Mouse (Mus musculus) CH12.LX (cell line): Measurements from ENCODE around the gene Med15. TPM values are rescaled to one million over a fixed set of nuclear protein-coding genes. Genes with fewer than 3 reads are reported as not detected.

Experiments
- DNase-seq: peaks from one replicate; pipeline ENCODE4 v3.0.0-alpha.2; 2013; ENCODE audit errors: extremely low read depth
- H3K27ac ChIP-seq: 2 replicates; pipeline ENCODE4 v1.5.1; 2012; ENCODE audit warnings: low read depth, mild to moderate bottlenecking, control low read depth, moderate library complexity; ENCODE audit not compliant: insufficient read depth
- H3K27me3 ChIP-seq: replicated peaks from 2 replicates; pipeline ENCODE3; 2012; ENCODE audit warnings: inconsistent platforms
- H3K36me3 ChIP-seq, 2 experiments: replicated peaks in 1 of 2; 2 replicates each; pipeline versions ENCODE3 to v1.6.1; 2012; ENCODE audit warnings: inconsistent platforms in 1 of 2, low read length in 1 of 2, mild to moderate bottlenecking in 1 of 2, mixed read lengths in 1 of 2, moderate library complexity in 1 of 2; ENCODE audit not compliant: control insufficient read depth in 1 of 2, insufficient read depth in 1 of 2
- H3K4me1 ChIP-seq, 2 experiments: 2 replicates each; pipeline ENCODE4 v1.6.1; 2012; ENCODE audit warnings: inconsistent platforms in 1 of 2, moderate library complexity in 1 of 2; ENCODE audit not compliant: insufficient read depth in 2 of 2, control insufficient read depth in 1 of 2
- H3K4me2 ChIP-seq: 2 replicates; pipeline ENCODE4 v1.6.1; 2012; ENCODE audit warnings: low read depth, mild to moderate bottlenecking, control low read depth; ENCODE audit not compliant: poor library complexity, insufficient read depth, severe bottlenecking
- H3K4me3 ChIP-seq, 3 experiments: fragments of 150-350 bp in 1 of 3; sonication (generic) in 1 of 3; replicated peaks in 1 of 3; 2 replicates each; pipeline versions ENCODE3 to v1.5.1; 2011 to 2012; ENCODE audit warnings: low read depth in 2 of 3, low read length in 2 of 3, mild to moderate bottlenecking in 2 of 3, moderate library complexity in 2 of 3, control low read depth in 1 of 3, improper control_type of control experiment in 1 of 3, inconsistent platforms in 1 of 3, mixed read lengths in 1 of 3; ENCODE audit not compliant: poor library complexity in 1 of 3
- H3K79me2 ChIP-seq: replicated peaks from 2 replicates; pipeline ENCODE4 v1.6.1; 2012; ENCODE audit warnings: mild to moderate bottlenecking, moderate library complexity; ENCODE audit not compliant: control insufficient read depth, poor library complexity, insufficient read depth, severe bottlenecking; ENCODE audit errors: extremely low read depth
- H3K9ac ChIP-seq: 2 replicates; pipeline ENCODE4 v1.6.1; 2012; ENCODE audit warnings: low read depth, mild to moderate bottlenecking, control low read depth, moderate library complexity; ENCODE audit not compliant: insufficient read depth
- H3K9me3 ChIP-seq: replicated peaks from 2 replicates; pipeline ENCODE3; 2012; ENCODE audit warnings: low read length, inconsistent platforms, mixed read lengths
- BHLHE40 ChIP-seq: IDR thresholded peaks from 2 replicates; pipeline ENCODE4 v1.6.1; 2011; ENCODE audit warnings: mild to moderate bottlenecking, low read depth, low read length, improper control_type of control experiment
- CTCF ChIP-seq, 2 experiments: IDR thresholded peaks in 1 of 2; conservative IDR thresholded peaks in 1 of 2; 2 replicates each; pipeline ENCODE4 v1.5.1; 2011 to 2012; ENCODE audit warnings: low read depth in 2 of 2, low read length in 2 of 2, improper control_type of control experiment in 1 of 2, inconsistent platforms in 1 of 2, mild to moderate bottlenecking in 1 of 2, moderate library complexity in 1 of 2
- EP300 ChIP-seq: IDR thresholded peaks from 2 replicates; pipeline ENCODE4 v1.6.1; 2011; ENCODE audit warnings: low read length, improper control_type of control experiment
- ETS1 ChIP-seq: conservative IDR thresholded peaks from 2 replicates; pipeline ENCODE4 v1.6.1; 2012; ENCODE audit warnings: low read depth, mild to moderate bottlenecking, inconsistent platforms, low read length, improper control_type of control experiment, moderate library complexity
- GABPA ChIP-seq: IDR thresholded peaks from 2 replicates; pipeline ENCODE4 v1.6.1; 2012; ENCODE audit warnings: low read depth, low read length, improper control_type of control experiment, inconsistent platforms; ENCODE audit not compliant: insufficient replicate concordance
- JUND ChIP-seq: conservative IDR thresholded peaks from 2 replicates; pipeline ENCODE4 v1.6.1; 2011; ENCODE audit warnings: low read depth, low read length, improper control_type of control experiment
- MAFK ChIP-seq: IDR thresholded peaks from 2 replicates; pipeline ENCODE4 v1.6.1; 2011; ENCODE audit warnings: low read length, improper control_type of control experiment; ENCODE audit not compliant: insufficient replicate concordance
- MAX ChIP-seq: IDR thresholded peaks from 2 replicates; pipeline ENCODE4 v1.6.1; 2011; ENCODE audit warnings: low read length, improper control_type of control experiment
- MEF2A ChIP-seq: IDR thresholded peaks from 2 replicates; pipeline ENCODE4 v1.6.1; 2014; ENCODE audit warnings: low read depth, mild to moderate bottlenecking, inconsistent platforms, low read length, improper control_type of control experiment, borderline replicate concordance
- NRF1 ChIP-seq: IDR thresholded peaks from 2 replicates; pipeline ENCODE4 v1.6.1; 2014; ENCODE audit warnings: low read depth, mild to moderate bottlenecking, inconsistent platforms, low read length, improper control_type of control experiment, moderate library complexity
- POLR2AphosphoS2 ChIP-seq: IDR thresholded peaks from 2 replicates; pipeline ENCODE4 v1.6.1; 2011; ENCODE audit warnings: low read depth, low read length, improper control_type of control experiment
- RAD21 ChIP-seq: IDR thresholded peaks from 2 replicates; pipeline ENCODE4 v1.6.1; 2011; ENCODE audit warnings: low read depth, mild to moderate bottlenecking, low read length, improper control_type of control experiment, moderate library complexity
- ZKSCAN1 ChIP-seq: IDR thresholded peaks from 2 replicates; pipeline ENCODE4 v1.6.1; 2012; ENCODE audit warnings: low read depth, inconsistent platforms, low read length, improper control_type of control experiment, borderline replicate concordance
- ZNF384 ChIP-seq: IDR thresholded peaks from 2 replicates; pipeline ENCODE4 v1.6.1; 2012; ENCODE audit warnings: low read depth, low read length, improper control_type of control experiment, inconsistent platforms
- dilution Hi-C: fragments of 300-500 bp; cut with MboI; formaldehyde crosslinking; loops from 2 replicates; pipeline ENCODE4 v1.14.3; 2020; ENCODE audit warnings: low sequenced_read_pairs; ENCODE audit not compliant: extremely low pct_unique_long_range_greater_than_20kb, extremely low pct_ligation_motif_present
- in situ Hi-C: fragments of 300-500 bp; cut with MboI; formaldehyde crosslinking; loops from 3 replicates; pipeline ENCODE4 v1.14.3; 2019; ENCODE audit warnings: low sequenced_read_pairs, low pct_ligation_motif_present, low pct_unique_long_range_greater_than_20kb, mixed read lengths
- polyA plus RNA-seq: library from polyadenylated mRNA; unstranded; fragments of >175 nt; gene quantifications from 2 replicates; pipeline ENCODE4 v1.2.1, GENCODE M21; 2012; ENCODE audit warnings: low read depth; ENCODE audit not compliant: insufficient read length
- total RNA-seq, 2 experiments: library from RNA; depleted of rRNA; stranded (reverse); fragments of 300-350 nt in 1 of 2; fragments of >200 nt in 1 of 2; gene quantifications; 2 replicates each; pipeline ENCODE4 v1.2.3; 2012 to 2014

Med15 gene
- total and polyA plus RNA-seq, 3 experiments = 20.1 to 78.1 (median 42.6) TPM

DNA sequence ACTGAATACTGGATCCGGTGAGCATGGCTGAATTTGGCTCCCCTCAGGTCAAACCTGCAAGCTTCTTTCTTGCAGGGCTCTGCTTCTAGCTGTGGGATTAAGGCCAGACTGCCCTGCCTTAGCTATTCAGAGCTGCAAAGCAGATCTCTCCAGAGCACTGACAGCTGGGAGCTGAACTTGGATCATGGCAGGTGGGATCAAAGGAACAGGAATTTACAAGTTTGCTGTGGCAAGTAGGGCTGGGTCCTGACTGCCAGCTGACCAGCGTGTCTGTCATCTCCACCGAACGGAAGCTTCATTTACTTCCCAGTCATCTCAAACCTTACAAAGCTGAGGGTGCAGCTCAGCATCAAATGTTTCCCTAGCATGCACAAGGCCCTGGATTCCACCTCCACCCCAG is 45.5 kb upstream of the Med15 start:
- DNase-seq = no peak
- dilution Hi-C loops = no loop called here
- TF ChIP-seq ZKSCAN1 (no peak), MAX (no peak), ZNF384 (no peak), POLR2AphosphoS2 (no peak), EP300 (no peak), MEF2A (no peak), JUND (no peak), NRF1 (no peak), BHLHE40 (no peak), RAD21 (no peak), GABPA (no peak), MAFK (no peak)
- TF ChIP-seq, all 38 proteins: peak for 0
- H3K9ac ChIP-seq = no peak overlapping the region
- in situ Hi-C loops = no loop called here
- no peaks in the 10 kb centered on the region for H3K4me1 ChIP-seq
- H3K4me2 ChIP-seq = no peak overlapping the region
- no peaks in the 10 kb centered on the region for H3K36me3 ChIP-seq
- no peaks in the 10 kb centered on the region for H3K9me3 ChIP-seq
- H3K27me3 ChIP-seq = peaks cover 13% of the 10 kb centered on the region
- H3K79me2 ChIP-seq = no peaks in the 10 kb centered on the region
- H3K27ac ChIP-seq = no peak overlapping the region
- no peak overlapping the region for H3K4me3 ChIP-seq

DNA sequence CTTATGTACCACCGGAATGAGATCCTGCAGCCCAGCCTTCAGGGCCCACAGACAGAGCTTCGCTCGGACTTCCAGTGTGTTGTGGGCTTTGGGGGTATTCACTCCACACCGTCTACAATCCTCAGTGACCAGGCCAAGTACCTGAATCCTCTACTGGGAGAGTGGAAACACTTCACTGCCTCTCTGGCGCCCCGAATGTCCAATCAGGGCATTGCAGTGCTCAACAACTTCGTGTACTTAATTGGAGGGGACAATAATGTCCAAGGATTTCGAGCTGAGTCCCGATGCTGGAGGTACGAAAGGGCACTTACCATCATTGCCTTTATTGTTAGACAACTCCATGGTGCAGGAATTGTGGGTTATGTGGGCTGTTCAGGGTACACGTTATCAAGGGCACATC is 44.1 kb upstream of the Med15 start:
- Histone ChIP-seq H3K4me2 (no peak overlapping the region), H3K4me1 (no peaks in the 10 kb centered on the region), H3K36me3 (no peaks in the 10 kb centered on the region), H3K4me3 (no peak overlapping the region), H3K9ac (no peak overlapping the region), H3K27me3 (peaks cover 8% of the 10 kb centered on the region), H3K79me2 (no peaks in the 10 kb centered on the region), H3K27ac (no peak overlapping the region), H3K9me3 (no peaks in the 10 kb centered on the region)
- TF ChIP-seq CTCF (conservative IDR thresholded peaks at IDR 0.05 in 1 of 2, IDR thresholded peaks at IDR 0.05 in 1 of 2; ENCODE audit: low read depth in 2 of 2, low read length in 2 of 2) (peak; percentile 66 to 88), ETS1 (no peak)
- dilution Hi-C loops = no loop called here
- DNase-seq = peak; percentile 41
- in situ Hi-C loops = no loop called here
